Mouse (Mus musculus) neural tube, embryonic 15.5 days (tissue): ENCODE measurements at regions not wholly inside any gene's neighbourhood (a gene's known extent, or its start where the extent isn't known, plus 50 kb on each side); places are given as distances from the start of the nearest gene placed in this dataset.

Experiments
- ATAC-seq: fragments of 200-750 bp; cut with Nextera tagmentation; 2 replicates; pipeline ENCODE4 v1.8.0; 2017; ENCODE audit warnings: mild to moderate bottlenecking, moderate TSS enrichment, moderate library complexity; ENCODE audit not compliant: low FRiP score
- H3K27ac ChIP-seq: fragments of 300-500 bp; sonication (generic); replicated peaks from 2 replicates; pipeline ENCODE4 v1.5.1; 2015; ENCODE audit warnings: mild to moderate bottlenecking, inconsistent platforms
- H3K27me3 ChIP-seq: fragments of 300-500 bp; sonication (generic); replicated peaks from 2 replicates; pipeline ENCODE4 v1.6.1; 2015; ENCODE audit warnings: inconsistent platforms
- H3K36me3 ChIP-seq: fragments of 300-500 bp; sonication (generic); 2 replicates; pipeline ENCODE4 v1.6.1; 2015; ENCODE audit warnings: inconsistent platforms
- H3K4me1 ChIP-seq: fragments of 300-500 bp; sonication (generic); 2 replicates; pipeline ENCODE4 v1.6.1; 2015; ENCODE audit warnings: inconsistent platforms
- H3K4me2 ChIP-seq: fragments of 300-500 bp; sonication (generic); 2 replicates; pipeline ENCODE4 v1.6.1; 2015; ENCODE audit warnings: inconsistent platforms, mild to moderate bottlenecking, moderate library complexity
- H3K4me3 ChIP-seq: fragments of 300-500 bp; sonication (generic); replicated peaks from 2 replicates; pipeline ENCODE4 v1.5.1; 2015; ENCODE audit warnings: mild to moderate bottlenecking, inconsistent platforms
- H3K9ac ChIP-seq: fragments of 300-500 bp; sonication (generic); replicated peaks from 2 replicates; pipeline ENCODE4 v1.6.1; 2015; ENCODE audit warnings: mild to moderate bottlenecking, inconsistent platforms
- H3K9me3 ChIP-seq: fragments of 300-500 bp; sonication (generic); replicated peaks from 2 replicates; pipeline ENCODE4 v1.6.1; 2016; ENCODE audit warnings: inconsistent platforms
- WGBS: fragments of 180-500 bp; shearing (Covaris S2); methylation state at CpG from one replicate; pipeline ENCODE4 v1.1.7; 2015; ENCODE audit warnings: mixed read lengths; 5-methylcytosine and 5-hydroxymethylcytosine counted together

GRCm38 (mm10) chr4:64335814-64336213, 289.0 kb upstream of the Tnc start:
- H3K9ac ChIP-seq: no peak overlapping the region
- no peak overlapping the region for H3K4me3 ChIP-seq
- H3K36me3 ChIP-seq: no peaks in the 10 kb centered on the region
- no peaks in the 10 kb centered on the region for H3K4me1 ChIP-seq
- no peaks in the 10 kb centered on the region for H3K27me3 ChIP-seq
- no peak for ATAC-seq
- no peak overlapping the region for H3K4me2 ChIP-seq
- H3K27ac ChIP-seq: no peak overlapping the region
- 61% methylated on average over 2 of the region's 2 CpGs for WGBS
- no peaks in the 10 kb centered on the region for H3K9me3 ChIP-seq

GRCm38 (mm10) chr4:64330213-64330612, 283.4 kb upstream of the Tnc start:
- Histone ChIP-seq H3K9ac (no peak overlapping the region), H3K4me2 (no peak overlapping the region), H3K4me1 (no peaks in the 10 kb centered on the region), H3K4me3 (no peak overlapping the region), H3K27me3 (no peaks in the 10 kb centered on the region), H3K36me3 (no peaks in the 10 kb centered on the region), H3K9me3 (no peaks in the 10 kb centered on the region), H3K27ac (no peak overlapping the region)
- ATAC-seq: no peak
- 17% methylated on average over 3 of the region's 3 CpGs for WGBS

- Histone ChIP-seq H3K27ac (no peak overlapping the region), H3K9me3 (no peaks in the 10 kb centered on the region), H3K27me3 (no peaks in the 10 kb centered on the region), H3K4me2 (no peak overlapping the region), H3K4me3 (no peak overlapping the region), H3K4me1 (no peaks in the 10 kb centered on the region), H3K36me3 (no peaks in the 10 kb centered on the region), H3K9ac (no peak overlapping the region)
- WGBS: 82% methylated on average over 3 of the region's 3 CpGs
- no peak for ATAC-seq
These were observed 277.6 kb upstream of the Tnc start for GRCm38 (mm10) chr4:64324391-64324790.

- H3K4me2 ChIP-seq: no peak overlapping the region
- H3K9me3 ChIP-seq: no peaks in the 10 kb centered on the region
- 51% methylated on average over 3 of the region's 3 CpGs for WGBS
- no peak overlapping the region for H3K27ac ChIP-seq
- ATAC-seq: no peak
- H3K27me3 ChIP-seq: no peaks in the 10 kb centered on the region
- H3K9ac ChIP-seq: no peak overlapping the region
- H3K36me3 ChIP-seq: no peaks in the 10 kb centered on the region
- H3K4me3 ChIP-seq: no peak overlapping the region
- no peaks in the 10 kb centered on the region for H3K4me1 ChIP-seq
These were observed 269.9 kb upstream of the Tnc start for GRCm38 (mm10) chr4:64316553-64317347.

GRCm38 (mm10) chr4:64296941-64297340, 250.1 kb upstream of the Tnc start:
- no peak overlapping the region for H3K4me2 ChIP-seq
- no peak overlapping the region for H3K27ac ChIP-seq
- no peaks in the 10 kb centered on the region for H3K36me3 ChIP-seq
- no peaks in the 10 kb centered on the region for H3K27me3 ChIP-seq
- ATAC-seq: no peak
- H3K9ac ChIP-seq: no peak overlapping the region
- no peaks in the 10 kb centered on the region for H3K4me1 ChIP-seq
- no peaks in the 10 kb centered on the region for H3K9me3 ChIP-seq
- H3K4me3 ChIP-seq: no peak overlapping the region
- WGBS: 79% methylated on average over 2 of the region's 2 CpGs

- H3K4me3 ChIP-seq: no peak overlapping the region
- WGBS: 64% methylated on average over 1 of the region's 1 CpGs
- no peaks in the 10 kb centered on the region for H3K27me3 ChIP-seq
- no peaks in the 10 kb centered on the region for H3K36me3 ChIP-seq
- no peak overlapping the region for H3K4me2 ChIP-seq
- no peak overlapping the region for H3K27ac ChIP-seq
- no peaks in the 10 kb centered on the region for H3K9me3 ChIP-seq
- H3K4me1 ChIP-seq: no peaks in the 10 kb centered on the region
- ATAC-seq: peak; percentile 61; the same call in 1 of the 2 replicates
- H3K9ac ChIP-seq: no peak overlapping the region
These were observed 235.7 kb upstream of the Tnc start for GRCm38 (mm10) chr4:64282471-64282870.

GRCm38 (mm10) chr4:64276980-64277379, 230.2 kb upstream of the Tnc start:
- no peak overlapping the region for H3K4me2 ChIP-seq
- H3K4me3 ChIP-seq: no peak overlapping the region
- H3K9me3 ChIP-seq: no peaks in the 10 kb centered on the region
- no peak overlapping the region for H3K9ac ChIP-seq
- H3K4me1 ChIP-seq: no peaks in the 10 kb centered on the region; the same call in 1 of the 2 replicates
- 10% methylated on average over 2 of the region's 2 CpGs for WGBS
- no peak overlapping the region for H3K27ac ChIP-seq
- 0 out of 2 replicates have a peak, but pooled peaks have one; percentile 45 for ATAC-seq
- no peaks in the 10 kb centered on the region for H3K36me3 ChIP-seq
- no peaks in the 10 kb centered on the region for H3K27me3 ChIP-seq

- WGBS: 82% methylated on average over 3 of the region's 3 CpGs
- peak; percentile 90 for ATAC-seq
These were observed 227.6 kb upstream of the Tnc start for GRCm38 (mm10) chr4:64274291-64274960.

GRCm38 (mm10) chr4:64269846-64270245, 223.0 kb upstream of the Tnc start:
- WGBS: 72% methylated on average over 5 of the region's 5 CpGs
- H3K36me3 ChIP-seq: no peaks in the 10 kb centered on the region
- H3K9me3 ChIP-seq: no peaks in the 10 kb centered on the region
- no peak overlapping the region for H3K4me2 ChIP-seq
- no peaks in the 10 kb centered on the region for H3K27me3 ChIP-seq
- no peak overlapping the region for H3K9ac ChIP-seq
- no peaks in the 10 kb centered on the region for H3K4me1 ChIP-seq
- H3K27ac ChIP-seq: no peak overlapping the region
- no peak overlapping the region for H3K4me3 ChIP-seq
- ATAC-seq: no peak

More at GRCm38 (mm10) chr4:64274291-64274960, 227.6 kb upstream of the Tnc start:
- Histone ChIP-seq H3K27ac (no peak overlapping the region), H3K9ac (no peak overlapping the region), H3K27me3 (no peaks in the 10 kb centered on the region), H3K4me3 (no peak overlapping the region), H3K36me3 (no peaks in the 10 kb centered on the region), H3K4me1 (no peaks in the 10 kb centered on the region; the same call in 1 of the 2 replicates), H3K4me2 (no peak overlapping the region), H3K9me3 (no peaks in the 10 kb centered on the region)

- Histone ChIP-seq H3K4me2 (no peak overlapping the region), H3K9me3 (no peaks in the 10 kb centered on the region), H3K9ac (no peak overlapping the region), H3K27ac (no peak overlapping the region; the same call in 1 of the 2 replicates), H3K4me1 (no peaks in the 10 kb centered on the region), H3K4me3 (no peak overlapping the region), H3K27me3 (no peaks in the 10 kb centered on the region), H3K36me3 (no peaks in the 10 kb centered on the region)
- ATAC-seq: no peak
- WGBS: 92% methylated on average over 2 of the region's 2 CpGs
These were observed 222.3 kb upstream of the Tnc start for GRCm38 (mm10) chr4:64269117-64269516.

- Histone ChIP-seq H3K4me1 (no peaks in the 10 kb centered on the region), H3K9ac (no peak overlapping the region), H3K27me3 (no peaks in the 10 kb centered on the region), H3K4me2 (no peak overlapping the region), H3K4me3 (no peak overlapping the region), H3K36me3 (no peaks in the 10 kb centered on the region), H3K27ac (no peak overlapping the region), H3K9me3 (no peaks in the 10 kb centered on the region)
- ATAC-seq: no peak
These were observed 213.7 kb upstream of the Tnc start for GRCm38 (mm10) chr4:64260473-64260872.

- Histone ChIP-seq H3K27ac (no peak overlapping the region), H3K4me1 (no peaks in the 10 kb centered on the region), H3K27me3 (no peaks in the 10 kb centered on the region), H3K9ac (no peak overlapping the region), H3K9me3 (no peaks in the 10 kb centered on the region), H3K36me3 (no peaks in the 10 kb centered on the region), H3K4me3 (no peak overlapping the region), H3K4me2 (no peak overlapping the region)
- ATAC-seq: no peak
These were observed 213.3 kb upstream of the Tnc start for GRCm38 (mm10) chr4:64260188-64260444.
